Mouse (Mus musculus): ENCODE measurements around the gene Cfap206. TPM values are rescaled to one million over a fixed set of nuclear protein-coding genes. Genes with fewer than 3 reads are reported as not detected.

Cfap206 gene
- total RNA-seq, 2 experiments from 2014 or later, result 1.4 to 1.7 TPM

DNA sequence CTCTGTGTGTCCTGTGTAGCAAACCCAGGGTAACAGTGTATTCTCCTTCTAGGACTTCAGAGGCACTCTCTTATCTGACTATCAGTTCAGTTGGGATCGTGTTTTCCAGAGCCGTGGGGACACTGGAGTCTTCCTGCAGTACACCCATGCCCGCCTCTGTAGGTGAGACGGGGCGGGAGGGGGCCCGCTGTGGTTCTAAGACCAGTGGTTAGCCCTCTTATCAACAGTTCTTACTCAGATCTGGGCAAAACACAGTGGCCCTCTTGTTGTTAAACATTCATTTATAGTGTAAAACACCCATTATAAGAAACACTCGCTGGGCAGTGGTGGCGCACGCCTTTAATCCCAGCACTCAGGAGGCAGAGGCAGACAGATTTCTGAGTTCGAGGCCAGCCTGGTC, 73.9 kb downstream of the Cfap206 start:
- Histone ChIP-seq H3K27ac (no peak overlapping the region), H3K4me3 (no peak overlapping the region)
- no peak for TF ChIP-seq CTCF (conservative IDR thresholded peaks at IDR 0.05)
- DNase-seq (ENCODE audit: low spot score in 2 of 2), result no peak

DNA sequence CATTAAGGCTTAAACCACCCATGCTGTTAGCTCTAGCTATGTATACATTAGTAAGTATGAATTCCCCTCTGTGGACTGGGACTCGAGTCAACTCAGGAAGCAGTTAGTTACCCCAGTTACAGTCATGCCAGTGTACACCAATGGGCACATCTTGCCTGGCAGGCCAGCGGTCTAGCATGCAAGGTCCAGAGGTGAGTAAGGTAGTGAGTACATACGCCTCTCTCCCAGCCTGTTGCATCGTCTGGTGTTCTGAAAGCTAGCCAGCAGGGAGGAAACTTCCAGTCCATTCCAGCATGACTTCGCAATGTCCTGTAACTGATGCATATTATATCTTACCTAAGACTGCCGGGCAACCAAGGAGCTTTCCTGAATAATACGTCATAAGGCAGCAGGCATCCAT, 76.8 kb downstream of the Cfap206 start:
- TF ChIP-seq CTCF (conservative IDR thresholded peaks at IDR 0.05), result no peak
- DNase-seq (ENCODE audit: low spot score in 2 of 2), result no peak
- H3K4me3 ChIP-seq, result no peak overlapping the region
- H3K27ac ChIP-seq, result no peak overlapping the region

DNA sequence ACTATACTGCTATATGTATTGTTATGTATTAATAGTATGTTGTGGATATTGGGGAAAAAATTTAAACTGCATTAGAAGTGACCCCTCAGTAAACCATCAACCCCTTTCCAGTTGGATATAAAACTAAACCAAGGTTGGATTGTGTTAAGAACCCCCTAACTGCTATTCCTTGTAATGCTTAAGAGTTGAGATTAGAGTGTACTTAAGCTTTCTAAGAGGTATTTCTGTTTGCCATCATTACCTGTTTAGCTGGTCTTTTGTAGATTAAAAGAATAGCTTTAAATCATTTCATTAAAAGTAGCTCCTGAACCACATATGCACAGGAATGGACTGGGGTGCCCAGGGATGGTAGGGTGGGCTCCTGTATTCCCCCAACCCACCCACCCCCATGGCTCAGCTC, 85.2 kb downstream of the Cfap206 start:
- Histone ChIP-seq H3K27ac (no peak overlapping the region), H3K4me3 (no peak overlapping the region)
- TF ChIP-seq CTCF (conservative IDR thresholded peaks at IDR 0.05), result no peak
- no peak for DNase-seq (ENCODE audit: low spot score in 2 of 2)

DNA sequence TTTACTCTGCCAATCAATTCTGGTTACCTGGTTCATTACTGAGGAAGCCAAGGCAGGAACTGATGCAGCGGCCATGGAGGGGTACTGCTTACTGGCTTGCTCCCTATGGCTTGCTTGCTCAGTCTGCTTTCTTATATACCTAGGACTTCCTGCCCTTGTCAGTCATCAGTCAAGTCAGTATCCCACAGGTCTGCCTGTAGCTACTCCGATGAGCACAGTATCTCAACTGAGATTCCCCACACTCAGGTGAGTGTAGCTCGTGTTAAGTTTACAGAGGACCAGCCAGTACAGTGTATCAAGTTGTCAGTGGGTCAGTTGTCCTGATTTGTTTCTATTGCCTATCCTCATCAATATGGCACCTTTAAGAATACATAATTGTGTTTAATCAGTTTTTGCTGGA, 89.3 kb downstream of the Cfap206 start:
- no peak for DNase-seq (ENCODE audit: low spot score in 2 of 2)
- Histone ChIP-seq H3K27ac (no peak overlapping the region), H3K4me3 (no peak overlapping the region)
- TF ChIP-seq CTCF (conservative IDR thresholded peaks at IDR 0.05), result no peak

DNA sequence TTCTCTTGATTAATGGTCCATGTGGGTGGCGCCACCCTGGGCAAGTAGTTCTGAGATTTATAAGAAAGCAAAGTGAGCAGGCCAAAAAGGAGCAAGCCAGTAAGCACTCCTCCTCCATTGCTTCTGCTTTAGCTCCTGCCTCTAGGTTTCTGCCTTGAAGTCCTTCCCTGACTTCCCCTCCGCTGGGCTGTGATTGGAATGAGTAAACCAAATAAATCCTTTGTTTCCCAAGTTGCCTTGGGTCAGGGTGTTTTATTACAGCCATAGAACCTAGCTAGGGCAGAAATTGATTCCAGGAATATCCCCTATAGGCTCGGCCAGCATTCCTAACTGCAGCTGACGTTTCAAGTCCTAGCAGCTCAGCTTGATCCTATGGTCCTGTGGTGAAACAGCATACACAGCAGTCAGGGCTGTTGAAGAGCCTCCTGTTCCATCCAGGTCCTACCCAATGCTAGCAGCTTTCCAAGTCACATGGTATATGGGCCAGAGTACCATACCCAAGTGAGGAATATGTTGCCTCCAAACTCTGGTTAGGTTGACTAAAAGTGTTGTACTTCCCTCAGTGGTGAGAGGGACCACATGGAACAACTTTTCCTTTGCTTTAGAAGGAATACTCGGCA, 90.2 kb downstream of the Cfap206 start:
- DNase-seq (ENCODE audit: low spot score in 2 of 2), result no peak
- H3K27ac ChIP-seq, result no peak overlapping the region
- H3K4me3 ChIP-seq, result no peak overlapping the region
- no peak for TF ChIP-seq CTCF (conservative IDR thresholded peaks at IDR 0.05)

Other genes starting within 250 kb of the Cfap206 start
- gene Akirin2, start 179.3 kb downstream of the Cfap206 start, total RNA-seq (2021), result 100 to 1,000 TPM in 1 of 2 experiments, 10 to 100 TPM in 1; 96.0 to 103 TPM
- 10 to 100 TPM; 59.1 to 64.4 TPM for gene Orc3, start 115.3 kb downstream of the Cfap206 start, total RNA-seq (2021)
- 10 to 100 TPM; 24.2 to 28.5 TPM for gene Rars2, start 115.2 kb downstream of the Cfap206 start, total RNA-seq (2021)
- 10 to 100 TPM; 18.0 to 21.4 TPM for gene Slc35a1, start 42.8 kb downstream of the Cfap206 start, total RNA-seq (2021)
- gene Gm136, start 26.1 kb upstream of the Cfap206 start, total RNA-seq (2021), result not detected
- 10 to 100 TPM; 22.7 to 22.8 TPM for gene Smim8, start 48.2 kb upstream of the Cfap206 start, total RNA-seq (2021)
- 10 to 100 TPM; 26.8 to 27.3 TPM for gene Zfp292, start 152.8 kb upstream of the Cfap206 start, total RNA-seq (2021)
- gene Cga, start 163.6 kb upstream of the Cfap206 start, total RNA-seq (2021), result not detected

Data from layer of hippocampus, adult 2 months (tissue).